Mouse (Mus musculus): ENCODE data around the gene Gm4131.

DNA sequence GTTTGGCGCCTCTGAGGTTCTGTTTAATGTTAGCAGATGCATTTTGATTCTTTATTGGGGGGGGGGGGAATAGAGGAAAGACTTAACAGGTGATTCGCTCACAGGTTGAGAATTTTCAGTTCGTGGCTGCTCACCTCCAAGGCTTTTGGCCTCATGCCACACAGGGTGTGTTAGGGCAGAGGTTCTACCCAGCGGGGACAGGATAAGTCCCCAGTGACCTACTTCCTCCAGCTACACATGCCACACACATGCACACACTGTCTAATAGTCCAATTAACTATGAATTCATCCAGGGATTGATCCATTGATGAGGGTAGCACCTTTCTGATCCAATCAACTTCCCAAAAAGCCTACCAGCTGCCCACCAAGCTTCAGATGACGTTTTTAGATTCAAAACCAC, 12.9 kb downstream of the Gm4131 start:
- TF ChIP-seq POLR2A (IDR thresholded peaks at IDR 0.05; ENCODE audit: borderline replicate concordance, control insufficient read depth, low read depth, low read length) (no peak), CTCF (IDR thresholded peaks at IDR 0.05; ENCODE audit: control insufficient read depth, insufficient read depth, low read length) (no peak)
